Mouse (Mus musculus): ENCODE measurements around the gene Ptprq. TPM values are rescaled to one million over a fixed set of nuclear protein-coding genes. Genes with fewer than 3 reads are reported as not detected.

Ptprq gene
- polyA plus RNA-seq, 1 experiment from 2014 or later: 0.07 TPM

GRCm38 (mm10) chr10:107704443-107704842 is 15.4 kb downstream of the Ptprq start:
- H3K4me1 ChIP-seq: no peaks in the 10 kb centered on the region
- no peaks in the 10 kb centered on the region for H3K36me3 ChIP-seq
- H3K27me3 ChIP-seq (replicated peaks): no peaks in the 10 kb centered on the region
- no peak overlapping the region for H3K4me2 ChIP-seq
- no peaks in the 10 kb centered on the region for H3K9me3 ChIP-seq
- H3K27ac ChIP-seq (replicated peaks): no peak overlapping the region
- H3K9ac ChIP-seq: no peak overlapping the region
- 38% methylated on average over 3 of the region's 3 CpGs for WGBS
- no peak overlapping the region for H3K4me3 ChIP-seq
- no peak for ATAC-seq (ENCODE audit: extremely low read depth, insufficient number of reproducible peaks, low FRiP score, low TSS enrichment)

- H3K4me2 ChIP-seq: no peak overlapping the region
Measured at GRCm38 (mm10) chr10:107700944-107701343, 18.9 kb downstream of the Ptprq start.

GRCm38 (mm10) chr10:107698716-107699115 is 21.1 kb downstream of the Ptprq start:
- 64% methylated on average over 2 of the region's 2 CpGs for WGBS
- H3K36me3 ChIP-seq: no peaks in the 10 kb centered on the region
- H3K9ac ChIP-seq: no peak overlapping the region
- H3K4me2 ChIP-seq: no peak overlapping the region
- no peaks in the 10 kb centered on the region for H3K27me3 ChIP-seq (replicated peaks)
- no peak for ATAC-seq (ENCODE audit: extremely low read depth, insufficient number of reproducible peaks, low FRiP score, low TSS enrichment)
- no peaks in the 10 kb centered on the region for H3K9me3 ChIP-seq
- no peak overlapping the region for H3K27ac ChIP-seq (replicated peaks)
- no peak overlapping the region for H3K4me3 ChIP-seq
- no peaks in the 10 kb centered on the region for H3K4me1 ChIP-seq

More at GRCm38 (mm10) chr10:107700944-107701343, 18.9 kb downstream of the Ptprq start:
- no peak for ATAC-seq (ENCODE audit: extremely low read depth, insufficient number of reproducible peaks, low FRiP score, low TSS enrichment)
- 77% methylated on average over 3 of the region's 3 CpGs for WGBS
- no peaks in the 10 kb centered on the region for H3K4me1 ChIP-seq
- no peaks in the 10 kb centered on the region for H3K9me3 ChIP-seq
- H3K9ac ChIP-seq: no peak overlapping the region
- H3K27me3 ChIP-seq (replicated peaks): no peaks in the 10 kb centered on the region
- no peaks in the 10 kb centered on the region for H3K36me3 ChIP-seq
- no peak overlapping the region for H3K4me3 ChIP-seq
- H3K27ac ChIP-seq (replicated peaks): no peak overlapping the region

GRCm38 (mm10) chr10:107697177-107697576 is 22.7 kb downstream of the Ptprq start:
- Histone ChIP-seq H3K9ac (no peak overlapping the region), H3K4me1 (no peaks in the 10 kb centered on the region), H3K9me3 (no peaks in the 10 kb centered on the region), H3K4me3 (no peak overlapping the region), H3K27ac (replicated peaks) (no peak overlapping the region), H3K27me3 (replicated peaks) (no peaks in the 10 kb centered on the region), H3K4me2 (no peak overlapping the region), H3K36me3 (no peaks in the 10 kb centered on the region)
- ATAC-seq (ENCODE audit: extremely low read depth, insufficient number of reproducible peaks, low FRiP score, low TSS enrichment): no peak
- 56% methylated on average over 5 of the region's 5 CpGs for WGBS

- WGBS: 64% methylated on average over 6 of the region's 6 CpGs
- Histone ChIP-seq H3K4me1 (no peaks in the 10 kb centered on the region), H3K4me2 (no peak overlapping the region), H3K9ac (no peak overlapping the region), H3K9me3 (no peaks in the 10 kb centered on the region), H3K36me3 (no peaks in the 10 kb centered on the region), H3K27me3 (replicated peaks) (no peaks in the 10 kb centered on the region), H3K27ac (replicated peaks) (no peak overlapping the region), H3K4me3 (no peak overlapping the region)
- no peak for ATAC-seq (ENCODE audit: extremely low read depth, insufficient number of reproducible peaks, low FRiP score, low TSS enrichment)
Measured at GRCm38 (mm10) chr10:107687382-107687781, 32.5 kb downstream of the Ptprq start.

- H3K4me1 ChIP-seq: no peaks in the 10 kb centered on the region
- WGBS: 61% methylated on average over 1 of the region's 1 CpGs
- H3K36me3 ChIP-seq: no peaks in the 10 kb centered on the region
- H3K9ac ChIP-seq: no peak overlapping the region
- no peak overlapping the region for H3K27ac ChIP-seq (replicated peaks)
- ATAC-seq (ENCODE audit: extremely low read depth, insufficient number of reproducible peaks, low FRiP score, low TSS enrichment): no peak
- H3K4me3 ChIP-seq: no peak overlapping the region
- H3K4me2 ChIP-seq: no peak overlapping the region
- no peaks in the 10 kb centered on the region for H3K27me3 ChIP-seq (replicated peaks)
- no peaks in the 10 kb centered on the region for H3K9me3 ChIP-seq
Measured at GRCm38 (mm10) chr10:107675994-107676393, 43.9 kb downstream of the Ptprq start.

GRCm38 (mm10) chr10:107668374-107669094 is 51.3 kb downstream of the Ptprq start:
- ATAC-seq (ENCODE audit: extremely low read depth, insufficient number of reproducible peaks, low FRiP score, low TSS enrichment): no peak
- H3K4me1 ChIP-seq: no peaks in the 10 kb centered on the region
- no peaks in the 10 kb centered on the region for H3K27me3 ChIP-seq (replicated peaks)
- H3K9me3 ChIP-seq: no peaks in the 10 kb centered on the region
- no peaks in the 10 kb centered on the region for H3K36me3 ChIP-seq
- 71% methylated on average over 4 of the region's 4 CpGs for WGBS
- H3K9ac ChIP-seq: no peak overlapping the region
- no peak overlapping the region for H3K4me3 ChIP-seq
- H3K27ac ChIP-seq (replicated peaks): no peak overlapping the region
- no peak overlapping the region for H3K4me2 ChIP-seq

GRCm38 (mm10) chr10:107662372-107663065 is 57.3 kb downstream of the Ptprq start:
- ATAC-seq (ENCODE audit: extremely low read depth, insufficient number of reproducible peaks, low FRiP score, low TSS enrichment): no peak
- no peak overlapping the region for H3K27ac ChIP-seq (replicated peaks)
- WGBS: 56% methylated on average over 5 of the region's 5 CpGs

GRCm38 (mm10) chr10:107661970-107662369 is 57.9 kb downstream of the Ptprq start:
- Histone ChIP-seq H3K9me3 (no peaks in the 10 kb centered on the region), H3K4me2 (no peak overlapping the region), H3K27ac (replicated peaks) (no peak overlapping the region), H3K36me3 (no peaks in the 10 kb centered on the region), H3K27me3 (replicated peaks) (no peaks in the 10 kb centered on the region), H3K9ac (no peak overlapping the region), H3K4me3 (no peak overlapping the region), H3K4me1 (no peaks in the 10 kb centered on the region)
- ATAC-seq (ENCODE audit: extremely low read depth, insufficient number of reproducible peaks, low FRiP score, low TSS enrichment): no peak
- 72% methylated on average over 3 of the region's 3 CpGs for WGBS

More at GRCm38 (mm10) chr10:107662372-107663065, 57.3 kb downstream of the Ptprq start:
- no peak overlapping the region for H3K9ac ChIP-seq
- no peak overlapping the region for H3K4me2 ChIP-seq
- no peaks in the 10 kb centered on the region for H3K9me3 ChIP-seq
- H3K4me3 ChIP-seq: no peak overlapping the region
- no peaks in the 10 kb centered on the region for H3K27me3 ChIP-seq (replicated peaks)
- H3K36me3 ChIP-seq: no peaks in the 10 kb centered on the region
- no peaks in the 10 kb centered on the region for H3K4me1 ChIP-seq

- H3K4me3 ChIP-seq: no peak overlapping the region
- no peak overlapping the region for H3K27ac ChIP-seq (replicated peaks)
- WGBS: 78% methylated on average over 2 of the region's 2 CpGs
Measured at GRCm38 (mm10) chr10:107659141-107659540, 60.7 kb downstream of the Ptprq start.

GRCm38 (mm10) chr10:107649687-107650086 is 70.2 kb downstream of the Ptprq start:
- H3K27ac ChIP-seq (replicated peaks): no peak overlapping the region
- WGBS: 78% methylated on average over 2 of the region's 2 CpGs
- H3K4me1 ChIP-seq: no peaks in the 10 kb centered on the region
- no peak overlapping the region for H3K4me2 ChIP-seq
- no peak overlapping the region for H3K4me3 ChIP-seq
- H3K27me3 ChIP-seq (replicated peaks): no peaks in the 10 kb centered on the region
- no peak for ATAC-seq (ENCODE audit: extremely low read depth, insufficient number of reproducible peaks, low FRiP score, low TSS enrichment)
- H3K36me3 ChIP-seq: no peaks in the 10 kb centered on the region
- no peak overlapping the region for H3K9ac ChIP-seq
- no peaks in the 10 kb centered on the region for H3K9me3 ChIP-seq

More at GRCm38 (mm10) chr10:107659141-107659540, 60.7 kb downstream of the Ptprq start:
- H3K27me3 ChIP-seq (replicated peaks): no peaks in the 10 kb centered on the region
- H3K4me1 ChIP-seq: no peaks in the 10 kb centered on the region
- no peak for ATAC-seq (ENCODE audit: extremely low read depth, insufficient number of reproducible peaks, low FRiP score, low TSS enrichment)
- no peaks in the 10 kb centered on the region for H3K36me3 ChIP-seq
- H3K4me2 ChIP-seq: no peak overlapping the region
- no peaks in the 10 kb centered on the region for H3K9me3 ChIP-seq
- no peak overlapping the region for H3K9ac ChIP-seq

- no peaks in the 10 kb centered on the region for H3K9me3 ChIP-seq
- no peak overlapping the region for H3K4me3 ChIP-seq
- H3K4me2 ChIP-seq: no peak overlapping the region
- 62% methylated on average over 3 of the region's 3 CpGs for WGBS
- H3K27me3 ChIP-seq (replicated peaks): no peaks in the 10 kb centered on the region
- ATAC-seq (ENCODE audit: extremely low read depth, insufficient number of reproducible peaks, low FRiP score, low TSS enrichment): no peak
- H3K36me3 ChIP-seq: no peaks in the 10 kb centered on the region
- no peaks in the 10 kb centered on the region for H3K4me1 ChIP-seq
- no peak overlapping the region for H3K27ac ChIP-seq (replicated peaks)
- H3K9ac ChIP-seq: no peak overlapping the region
Measured at GRCm38 (mm10) chr10:107628104-107628503, 91.7 kb downstream of the Ptprq start.

All from heart, embryonic 13.5 days (tissue).